Mouse (Mus musculus): Measurements from ENCODE around the gene Vmn2r117.
"Not testable (repeated sequence)": the region's sequence is repeated elsewhere in the genome, so short reads cannot be mapped to it uniquely, and the experiment has no call there.

Vmn2r117 gene

DNA sequence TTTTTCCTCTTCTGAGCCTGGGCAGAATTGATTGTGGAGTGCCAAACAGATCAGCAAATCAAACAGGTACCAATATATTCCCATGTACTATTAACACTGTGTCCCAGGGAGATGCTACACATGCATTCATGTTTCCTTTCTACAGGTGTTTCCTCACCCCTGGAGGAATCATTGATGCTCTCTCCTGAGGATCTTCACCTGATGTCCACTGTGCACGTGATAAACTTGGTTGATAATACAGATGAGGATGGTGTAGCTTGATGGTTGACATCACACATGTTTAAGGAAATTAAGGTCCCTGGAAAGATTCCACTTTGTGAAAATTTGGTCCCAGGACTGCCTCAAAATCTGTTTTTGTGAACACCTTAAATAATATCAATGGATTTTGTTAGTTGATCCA is at the start of gene Vmn2r117:
Vmn2r117 (minus strand) TSS at position 101 of the 400 bp plus-strand sequence.
- DNase-seq (ENCODE audit: low read depth, low spot score) = not testable (repeated sequence)

DNA sequence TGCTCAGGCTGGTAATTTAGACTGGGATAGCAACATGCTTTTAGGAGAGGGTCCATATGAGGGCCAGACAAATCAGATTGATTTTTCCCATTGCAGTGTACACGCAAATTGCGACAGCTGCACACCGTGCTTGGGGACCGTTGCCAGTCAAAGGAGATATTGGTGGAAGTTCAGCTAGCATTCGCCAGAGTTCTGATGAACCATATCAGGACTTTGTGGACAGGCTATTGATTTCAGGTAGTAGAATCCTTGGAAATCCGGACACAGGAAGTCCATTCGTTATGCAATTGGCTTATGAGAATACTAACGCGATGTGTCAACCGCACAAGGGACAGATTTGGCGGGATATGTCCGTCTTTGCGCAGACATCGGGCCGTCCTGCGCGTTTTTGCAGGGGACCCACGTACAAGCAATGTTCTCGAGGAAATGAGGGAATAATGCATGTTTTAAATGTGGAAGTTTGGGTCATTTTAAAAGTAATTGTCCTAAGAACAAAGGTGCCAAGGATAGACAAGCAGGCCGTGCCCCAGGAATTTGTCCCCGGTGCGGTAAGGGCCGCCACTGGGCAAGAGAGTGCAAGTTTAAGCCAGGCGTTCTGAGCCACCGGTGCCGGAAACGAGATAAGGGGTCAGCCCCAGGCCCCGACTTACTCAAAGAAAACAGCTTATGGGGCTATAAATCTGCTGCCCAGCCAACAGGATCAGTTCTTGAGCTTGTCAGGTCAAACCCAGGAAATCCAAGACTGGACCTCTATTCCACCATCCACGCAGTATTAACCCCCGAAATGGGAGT is 43.6 kb upstream of the Vmn2r117 start:
- not testable (repeated sequence) for DNase-seq (ENCODE audit: low read depth, low spot score)

DNA sequence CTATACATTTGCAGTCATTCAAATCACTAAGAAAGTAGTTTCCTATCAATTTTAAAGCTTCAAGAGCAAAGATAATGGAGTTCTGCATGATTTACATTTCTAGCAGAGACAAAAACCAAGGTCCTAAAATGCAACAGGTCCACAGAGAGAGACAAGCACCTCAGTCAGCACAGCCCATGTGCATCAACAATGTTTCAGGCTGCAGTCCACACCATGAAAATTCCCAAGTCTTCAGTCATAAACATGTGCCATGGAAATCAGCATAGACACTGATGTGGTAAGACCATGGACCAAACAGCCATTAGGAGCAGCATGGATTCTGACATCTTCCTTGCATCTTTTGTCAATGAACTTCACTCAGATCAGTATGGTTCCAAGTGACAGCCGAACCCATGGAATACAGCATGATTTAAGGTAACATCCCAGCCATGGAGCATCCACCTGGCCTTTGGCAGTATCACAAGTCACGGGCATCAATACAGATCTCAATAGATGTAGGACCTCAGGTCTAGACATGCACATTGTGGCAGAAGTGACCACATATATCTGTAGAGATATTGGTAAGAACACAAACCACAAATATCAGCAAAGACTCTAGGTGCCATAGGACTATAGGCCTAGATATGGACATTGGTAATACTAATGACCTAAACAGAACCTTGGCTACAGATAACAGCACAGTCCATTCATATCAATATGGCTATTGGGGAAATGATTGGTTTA is 39.4 kb upstream of the Vmn2r117 start:
- no peak for DNase-seq (ENCODE audit: low read depth, low spot score)

DNA sequence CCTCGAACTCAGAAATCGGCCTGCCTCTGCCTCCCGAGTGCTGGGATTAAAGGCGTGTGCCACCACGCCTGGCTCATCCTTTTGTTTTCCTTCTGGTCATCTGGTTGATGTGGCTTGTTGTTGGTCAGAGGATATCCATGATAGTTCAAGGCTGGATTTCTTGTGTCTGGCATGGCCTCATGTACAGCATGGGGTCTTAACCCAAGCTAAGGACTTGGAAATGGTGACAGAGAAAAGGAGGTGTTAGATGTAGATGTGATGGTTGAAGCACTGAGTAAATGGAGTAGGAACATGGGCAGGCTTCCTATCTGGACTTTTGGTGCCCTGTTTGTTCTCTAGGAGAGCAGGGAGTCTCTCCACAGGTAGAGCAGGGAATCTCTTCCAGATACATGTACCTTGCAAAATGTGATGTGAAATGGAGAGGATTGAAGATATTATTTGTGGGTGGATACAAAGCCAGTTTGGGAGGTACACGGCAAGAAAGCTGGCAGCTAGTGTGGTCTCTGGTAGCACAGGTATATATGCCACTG is 46.3 kb downstream of the Vmn2r117 start:
- no peak for DNase-seq (ENCODE audit: low read depth, low spot score)

Data from embryo, embryonic 11.5 days (tissue).